Mouse (Mus musculus) left cerebral cortex, adult 8-10 months (tissue): Measurements from ENCODE around the gene Mdm1. TPM values are rescaled to one million over a fixed set of nuclear protein-coding genes. Genes with fewer than 3 reads are reported as not detected.
"Not testable (repeated sequence)": the region's sequence is repeated elsewhere in the genome, so short reads cannot be mapped to it uniquely, and the experiment has no call there.

Experiments used
- DNase-seq, 2 experiments: peaks; one replicate each; pipeline ENCODE4 v3.0.0; 2022; ENCODE audit warnings: low spot score in 2 of 2
- total RNA-seq, 4 experiments: library from RNA; stranded (reverse); gene quantifications; 2 replicates each; pipeline ENCODE4 v1.2.4; 2022

Gene Mdm1
- total RNA-seq, 4 experiments from 2014 or later = 6.2 to 9.9 (median 7.2) TPM

DNA sequence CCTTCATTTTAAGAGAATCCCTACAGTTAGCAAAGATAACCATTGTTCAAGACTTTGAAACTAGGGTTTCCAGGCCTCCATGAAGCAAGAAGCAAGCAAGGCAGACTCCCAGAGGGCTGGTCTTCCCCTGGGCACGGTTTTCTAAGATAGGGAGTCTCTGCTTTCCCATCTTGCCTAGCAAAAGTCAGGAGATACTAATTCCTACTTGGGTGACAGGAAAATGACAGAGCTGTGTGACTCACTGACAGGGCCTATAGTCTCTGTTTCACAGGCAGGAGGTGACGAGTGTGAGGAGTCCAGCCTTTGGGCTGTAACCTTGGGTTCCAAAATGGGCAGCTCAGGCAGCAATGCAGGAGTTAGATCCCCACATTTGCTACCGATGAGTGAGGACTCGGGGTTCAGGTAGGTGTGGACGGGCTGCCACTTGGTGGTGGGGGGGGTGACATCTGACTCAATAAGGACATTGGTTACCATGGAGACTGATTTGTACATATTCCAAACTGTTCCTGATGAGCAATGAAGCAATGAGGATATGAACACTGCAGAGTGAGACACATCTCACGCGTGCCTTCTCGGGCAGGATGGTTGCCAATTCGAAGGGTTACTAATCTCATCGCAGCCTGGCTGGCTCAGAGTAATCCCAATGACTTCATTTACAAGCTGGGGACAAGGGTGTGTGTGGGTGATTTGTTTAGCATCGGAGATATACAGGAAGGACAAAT, 19.0 kb upstream of the Mdm1 start:
- DNase-seq = peak in 1 of 2 experiments; percentile 30

DNA sequence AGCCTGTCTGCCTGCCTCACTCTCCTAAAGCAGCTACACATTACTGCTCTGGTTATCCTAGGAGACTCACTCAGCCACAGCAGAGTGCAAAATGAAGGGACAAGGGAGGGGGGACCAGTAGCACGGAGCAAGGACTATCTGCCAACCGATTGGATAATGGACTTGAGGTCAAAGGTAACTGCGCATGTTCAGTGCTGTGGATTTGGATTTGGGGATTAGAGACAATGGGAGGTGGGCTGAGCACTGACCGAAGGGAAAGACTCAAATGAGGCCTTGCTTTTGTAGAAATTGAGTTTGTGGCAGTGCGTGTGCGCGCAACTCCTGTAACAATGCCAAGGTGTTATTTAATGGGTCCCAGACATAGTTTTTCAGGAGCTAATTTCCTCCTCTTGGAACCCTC, 16.4 kb upstream of the Mdm1 start:
- DNase-seq = no peak

DNA sequence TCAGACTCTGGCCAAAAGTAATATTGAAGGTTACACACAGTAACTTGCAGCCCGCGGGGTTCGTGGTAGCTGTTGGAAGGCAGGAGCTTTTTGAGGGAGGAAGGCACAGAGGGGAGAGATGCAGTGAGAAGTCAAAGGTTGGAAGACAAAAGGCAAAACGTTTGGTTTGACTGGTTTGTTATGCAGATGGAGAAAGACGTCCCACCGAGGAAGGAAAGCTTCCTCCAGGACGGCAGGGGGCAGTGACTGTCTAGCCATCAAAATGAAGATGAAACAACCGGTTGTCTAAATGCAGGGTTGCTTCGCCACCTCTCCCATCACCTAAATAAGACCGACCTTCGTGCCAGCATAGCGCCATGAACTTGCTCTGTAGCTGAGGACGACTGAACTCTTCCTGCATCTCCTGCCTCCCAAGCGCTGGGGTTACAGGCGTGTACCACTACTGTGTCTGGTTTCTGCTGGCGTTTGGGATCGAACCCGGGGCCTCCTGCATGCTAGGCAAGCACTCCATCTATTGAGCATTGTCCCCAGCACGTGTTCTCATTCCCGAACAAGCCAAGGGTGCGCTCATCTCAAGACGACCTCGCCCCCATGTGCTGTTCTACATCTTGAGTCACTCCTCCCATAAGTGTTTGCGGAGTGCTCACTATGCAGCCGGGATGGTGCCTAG, 15.7 kb upstream of the Mdm1 start:
- no peak for DNase-seq

DNA sequence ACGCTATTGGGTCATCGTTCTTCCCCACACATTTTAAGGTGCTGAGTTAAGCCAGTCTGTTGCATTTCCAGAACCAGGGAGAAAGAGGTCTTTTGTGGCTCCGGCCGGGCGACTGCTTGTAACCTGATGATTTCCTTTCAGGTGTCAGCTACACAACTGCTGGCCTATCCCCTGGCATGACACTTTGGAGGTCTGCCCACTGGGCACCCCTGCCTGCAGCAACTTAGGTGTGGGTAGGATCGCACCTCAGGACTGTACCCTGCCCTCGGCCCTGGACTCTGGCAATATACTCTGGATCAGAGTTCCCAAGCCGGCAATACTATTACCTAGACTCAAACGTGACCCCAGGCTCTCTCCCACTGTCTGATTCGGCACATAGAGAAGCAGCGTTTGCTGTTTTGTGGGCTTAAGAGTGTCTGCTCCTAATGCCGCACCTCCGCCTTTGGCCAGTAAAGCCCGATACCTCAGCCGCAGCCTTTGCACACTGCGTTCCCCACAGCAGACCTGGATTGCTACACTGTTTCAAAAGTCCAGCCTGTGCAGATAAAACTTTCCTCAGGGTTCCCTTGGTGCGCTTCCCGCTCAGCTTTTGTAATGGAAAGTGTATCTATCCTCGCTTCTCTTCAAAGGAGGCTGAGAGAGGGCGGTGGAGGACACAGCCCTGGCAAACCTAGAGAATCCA, 12.5 kb upstream of the Mdm1 start:
- no peak for DNase-seq

DNA sequence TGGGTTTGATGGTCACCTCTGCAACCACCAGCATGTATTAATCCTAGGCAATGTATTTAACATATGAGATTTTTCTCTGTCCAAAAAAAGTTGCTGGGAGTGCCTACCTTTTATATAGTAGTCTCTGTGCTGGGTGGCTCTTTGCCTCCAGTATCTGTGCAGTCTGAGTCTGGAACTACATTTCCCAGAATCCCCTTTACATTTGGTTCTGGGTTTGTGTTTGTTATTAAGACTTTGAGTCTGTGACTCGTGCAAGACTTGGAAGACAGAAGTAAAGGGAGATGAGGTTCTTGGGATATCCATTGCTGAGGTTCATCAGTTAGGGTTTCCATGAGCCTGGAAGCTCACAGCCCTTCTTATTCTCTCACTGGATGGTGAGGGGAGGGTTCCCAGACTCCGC, 11.6 kb upstream of the Mdm1 start:
- DNase-seq = no peak

DNA sequence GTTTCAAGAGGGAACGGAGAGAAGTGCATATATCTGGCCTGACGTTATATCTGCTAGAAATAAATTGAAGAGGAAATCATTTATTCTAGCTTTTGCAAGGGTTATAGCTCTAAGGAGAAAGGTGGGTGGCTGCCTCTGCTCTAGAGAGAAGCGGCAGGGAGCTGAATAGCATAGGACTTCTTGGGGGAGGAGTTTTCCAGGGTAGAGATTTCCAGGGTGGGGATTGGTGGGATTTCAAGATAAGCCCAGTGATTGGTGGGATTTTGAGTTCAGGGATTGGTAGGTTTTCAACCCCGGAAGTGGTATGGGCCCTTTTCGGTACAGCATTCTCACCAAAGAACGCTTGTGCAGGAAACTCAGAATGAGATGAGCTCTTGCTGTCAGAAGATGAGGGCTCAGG, 8.6 kb upstream of the Mdm1 start:
- DNase-seq = no peak

DNA sequence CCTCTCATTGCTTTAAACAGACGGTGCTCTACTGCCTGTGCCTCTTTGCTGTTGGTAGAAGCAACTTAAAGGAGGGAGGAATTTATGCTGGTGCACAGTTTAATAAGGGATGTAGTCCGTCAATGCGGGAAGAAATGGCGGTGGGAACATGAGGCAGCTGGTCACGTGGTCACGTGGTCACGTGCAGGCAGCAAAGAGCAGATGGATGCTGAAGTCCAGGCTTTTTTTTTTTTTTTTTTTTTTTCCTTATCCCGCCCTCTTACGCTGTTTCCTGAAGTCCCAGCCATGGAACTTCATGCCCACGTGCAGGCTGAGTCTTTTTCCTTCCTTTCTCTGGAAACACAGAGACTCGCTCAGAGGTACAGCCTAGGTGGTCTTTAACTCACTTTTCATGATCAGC, 3.1 kb upstream of the Mdm1 start:
- DNase-seq = no peak

DNA sequence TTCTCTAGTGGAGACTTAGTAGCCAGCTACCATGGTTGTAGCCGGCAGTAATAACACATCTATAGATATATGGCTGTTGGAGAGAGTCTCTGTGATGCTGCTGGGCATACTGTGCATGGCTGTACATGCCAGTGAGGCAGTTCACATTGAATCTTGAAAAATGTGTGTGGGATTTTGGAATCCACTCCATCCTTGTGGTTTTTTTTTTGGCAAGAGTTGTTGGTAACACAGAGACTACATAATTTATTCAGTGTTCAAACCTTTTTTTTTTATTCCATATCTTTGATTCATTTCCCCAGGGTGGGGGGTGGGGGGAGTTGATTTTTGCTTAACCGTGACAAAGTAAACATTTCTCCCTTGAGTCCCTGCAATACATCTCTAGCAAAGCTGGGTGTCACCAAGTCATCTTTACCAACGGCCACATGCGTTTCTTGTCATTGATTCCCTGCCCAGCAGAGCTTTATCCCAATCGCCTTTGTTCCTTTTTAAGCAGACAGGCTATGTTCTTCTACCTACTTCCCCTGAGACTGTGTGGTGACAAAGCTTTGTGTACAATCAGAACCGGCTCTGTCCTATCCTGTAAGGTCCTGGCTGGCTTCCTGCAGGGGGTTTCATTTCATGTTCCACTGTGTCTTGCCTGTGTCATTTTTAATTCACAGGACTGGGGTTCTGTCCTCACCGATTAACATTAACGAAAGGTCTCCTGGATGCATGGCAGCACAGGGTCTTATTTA, 1.6 kb upstream of the Mdm1 start:
- no peak for DNase-seq

DNA sequence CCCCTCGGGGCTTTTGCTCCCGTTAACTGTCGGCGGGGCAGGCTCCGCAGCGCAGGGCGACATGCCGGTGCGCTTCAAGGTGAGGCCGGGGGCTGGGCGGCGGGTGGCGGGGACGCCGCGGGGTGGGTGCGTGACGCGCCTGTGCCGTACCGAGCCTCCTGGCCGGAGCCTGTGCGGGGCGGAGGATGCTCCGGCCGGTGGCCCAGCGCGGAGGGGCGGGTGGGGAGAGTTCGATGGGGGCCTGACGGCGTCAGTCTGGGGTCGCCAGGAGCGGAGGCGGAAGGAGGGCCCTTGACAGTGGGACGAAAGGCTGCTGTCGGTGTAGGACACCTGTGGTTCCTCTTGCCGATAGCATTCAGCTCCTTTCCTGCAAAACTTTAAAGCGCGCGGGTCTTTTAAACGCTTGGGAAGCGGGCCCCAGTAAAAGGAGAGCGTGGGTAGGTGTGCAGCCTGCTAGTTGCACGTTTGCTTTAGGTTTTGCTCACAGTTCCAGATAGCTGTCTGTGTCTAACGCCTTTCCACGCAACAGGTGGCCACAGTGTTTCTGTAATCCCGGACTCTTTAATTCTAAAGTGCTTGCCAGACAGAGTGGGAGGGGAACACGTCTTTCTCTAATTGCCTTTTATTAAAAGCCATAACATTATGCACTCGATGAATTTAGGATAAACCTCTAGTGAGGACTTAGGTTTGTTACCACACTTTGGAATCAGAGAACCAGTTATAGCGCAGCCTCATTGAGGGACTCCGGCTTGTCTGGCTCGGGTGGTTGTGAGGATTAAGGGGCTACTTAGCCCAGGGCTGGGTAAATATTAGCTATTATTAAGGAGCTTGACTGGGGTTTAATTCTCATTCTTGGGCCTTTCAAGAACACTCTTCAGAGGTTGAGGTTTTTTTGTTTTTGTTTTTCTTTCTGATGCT, 532 bp downstream of the Mdm1 start:
- peak in 1 of 2 experiments; percentile 61 for DNase-seq

DNA sequence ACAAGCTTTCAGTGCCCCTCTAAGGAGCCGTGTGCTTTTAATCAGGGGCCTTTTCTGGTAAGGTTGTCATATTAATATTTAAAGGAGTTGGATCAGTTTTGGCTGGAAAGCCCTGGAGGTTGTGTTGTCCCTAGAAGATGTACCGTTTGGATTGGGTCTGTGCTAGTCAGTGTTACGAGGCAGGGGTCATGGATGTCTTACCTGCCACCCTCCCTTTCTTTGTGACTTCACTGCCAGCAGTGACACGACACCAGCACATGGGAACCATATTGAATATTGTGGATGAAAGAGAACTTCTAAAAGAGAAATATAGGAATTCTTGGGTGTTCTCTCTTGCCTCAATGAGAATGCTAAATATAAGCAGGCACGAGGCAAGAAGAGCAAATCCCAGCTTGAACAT, 7.8 kb downstream of the Mdm1 start:
- no peak for DNase-seq

DNA sequence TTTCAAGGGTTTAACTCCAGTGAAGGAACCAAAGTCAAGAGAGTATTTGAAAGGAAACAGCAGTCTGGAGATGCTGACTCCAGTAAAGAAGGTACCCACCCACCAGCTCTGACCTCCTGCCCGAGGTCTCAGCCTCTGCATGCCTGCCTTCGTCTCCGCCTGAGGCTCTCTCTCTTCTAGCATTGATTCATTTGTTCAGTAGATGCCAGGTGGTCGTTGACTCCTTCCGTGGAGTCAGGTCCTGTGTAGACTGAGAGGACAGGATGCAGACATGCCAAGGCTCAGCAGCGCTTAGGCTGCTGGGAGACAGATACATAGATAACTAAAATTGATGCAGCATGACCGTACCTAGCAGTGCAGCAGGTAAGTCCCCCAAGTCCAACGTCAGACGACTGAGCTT, 9.3 kb downstream of the Mdm1 start:
- DNase-seq = no peak

DNA sequence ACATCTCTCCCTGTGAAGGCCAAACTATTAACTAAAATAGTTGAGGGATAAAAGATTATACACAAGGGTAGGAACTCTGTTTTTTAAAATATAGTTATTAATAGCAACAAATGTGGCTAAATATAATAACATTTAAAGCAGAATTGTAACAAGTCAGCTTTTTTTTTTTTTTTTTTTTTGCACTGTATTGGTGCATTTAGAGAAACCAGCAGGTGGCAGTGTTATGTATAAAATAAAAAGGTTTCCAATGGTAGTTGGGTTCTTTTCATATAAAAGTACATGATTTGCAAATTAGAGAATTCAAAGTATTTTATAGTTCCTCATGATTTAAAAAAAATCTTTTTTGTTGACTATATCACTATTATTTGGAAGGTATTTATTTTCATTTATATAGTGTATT, 14.3 kb downstream of the Mdm1 start:
- no peak for DNase-seq

DNA sequence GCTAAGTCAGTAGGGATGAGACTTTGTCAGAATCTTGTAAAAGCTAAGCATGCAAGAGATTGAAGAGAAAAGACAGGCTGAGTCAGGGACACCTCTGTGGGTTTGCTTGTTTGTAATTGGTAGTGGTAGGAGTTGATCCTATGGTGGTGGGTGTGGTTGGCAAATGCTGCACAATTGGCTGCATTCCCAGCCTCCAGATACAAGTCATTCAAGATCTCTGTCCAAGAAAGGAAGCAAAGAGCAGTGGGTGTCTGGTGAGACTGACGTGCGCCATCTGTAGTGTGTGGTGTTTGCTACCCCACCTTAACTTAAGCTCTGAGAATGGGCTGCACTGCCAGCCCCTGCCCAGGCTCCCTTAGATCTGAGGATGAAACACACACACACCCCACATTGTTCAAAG, 19.5 kb downstream of the Mdm1 start:
- peak; percentile 18 to 90 for DNase-seq

DNA sequence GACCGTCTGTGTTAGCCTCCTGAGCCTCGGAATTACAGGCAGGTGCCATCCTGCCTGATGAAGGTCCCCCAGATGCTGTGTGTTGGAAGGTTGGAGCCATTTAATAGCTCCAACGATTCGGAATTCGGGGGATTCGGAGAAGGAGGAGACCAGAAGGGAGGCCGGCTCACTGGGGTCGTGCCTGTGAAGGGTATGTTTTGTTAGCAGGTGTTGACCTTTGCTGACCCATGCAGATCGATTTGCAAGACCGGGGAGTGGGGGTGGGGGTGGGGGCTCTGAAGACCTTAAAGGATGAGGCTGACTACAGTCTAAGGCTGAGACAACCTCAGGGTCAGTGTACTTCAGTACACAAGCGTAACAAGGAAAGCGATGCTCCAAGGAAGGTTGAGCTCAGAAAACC, 27.6 kb downstream of the Mdm1 start:
- no peak for DNase-seq

DNA sequence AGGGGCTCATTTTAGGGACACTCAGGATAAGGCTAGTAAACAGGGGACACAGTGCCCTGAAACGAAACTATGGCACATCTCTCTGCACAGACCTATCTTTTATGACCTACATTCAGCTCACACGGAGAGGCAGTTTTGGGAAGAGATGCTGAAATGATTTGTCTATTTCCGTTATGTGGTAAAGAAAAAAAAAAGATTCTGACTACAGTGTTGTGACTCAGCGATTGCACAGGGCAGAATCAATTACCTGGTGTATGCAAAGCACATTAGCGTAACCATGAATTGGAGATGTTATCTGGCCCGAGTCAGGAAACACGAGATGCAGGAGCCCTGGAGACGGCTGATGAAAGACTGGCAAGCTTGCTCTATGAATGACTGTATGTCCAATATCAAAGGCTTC, 30.8 kb downstream of the Mdm1 start:
- no peak for DNase-seq

DNA sequence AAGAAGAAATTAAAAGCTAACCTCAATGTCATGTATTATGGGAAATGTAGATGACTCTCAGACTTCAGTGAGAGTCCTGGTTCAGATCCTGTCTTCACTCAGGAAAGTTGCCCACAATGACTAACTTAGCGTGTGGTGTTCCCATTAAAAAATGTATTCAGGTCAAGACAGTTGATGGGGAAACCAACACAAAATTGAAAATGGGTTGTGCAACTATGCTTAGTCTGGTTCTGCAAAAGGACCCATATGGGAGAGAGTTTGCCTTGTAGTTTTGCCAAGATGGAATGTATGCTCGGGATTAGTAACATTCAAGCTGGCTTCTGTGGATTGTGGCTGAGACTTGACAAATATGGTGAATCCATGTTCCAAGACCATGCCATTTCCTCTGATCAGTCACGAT, 31.3 kb downstream of the Mdm1 start:
- no peak for DNase-seq

DNA sequence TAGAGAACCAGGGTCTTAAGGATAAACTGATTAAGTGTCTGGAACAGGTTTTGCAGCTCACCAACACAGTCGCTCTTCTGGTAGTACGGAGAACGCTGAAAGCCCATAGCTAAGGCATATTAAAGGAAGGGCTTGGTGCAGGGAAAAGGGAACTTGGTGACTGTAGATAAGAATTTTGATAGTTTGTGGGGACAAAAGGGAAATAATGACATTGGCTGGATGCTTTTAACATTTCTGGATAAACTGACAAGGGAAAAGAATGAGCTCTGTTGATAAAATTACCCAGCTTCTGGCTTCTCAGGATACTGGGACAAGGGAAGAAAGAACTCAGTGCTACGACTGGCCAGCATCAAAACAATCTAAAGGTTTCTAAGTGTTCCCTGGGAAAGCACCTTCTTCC, 33.9 kb downstream of the Mdm1 start:
- DNase-seq = not testable (repeated sequence)

DNA sequence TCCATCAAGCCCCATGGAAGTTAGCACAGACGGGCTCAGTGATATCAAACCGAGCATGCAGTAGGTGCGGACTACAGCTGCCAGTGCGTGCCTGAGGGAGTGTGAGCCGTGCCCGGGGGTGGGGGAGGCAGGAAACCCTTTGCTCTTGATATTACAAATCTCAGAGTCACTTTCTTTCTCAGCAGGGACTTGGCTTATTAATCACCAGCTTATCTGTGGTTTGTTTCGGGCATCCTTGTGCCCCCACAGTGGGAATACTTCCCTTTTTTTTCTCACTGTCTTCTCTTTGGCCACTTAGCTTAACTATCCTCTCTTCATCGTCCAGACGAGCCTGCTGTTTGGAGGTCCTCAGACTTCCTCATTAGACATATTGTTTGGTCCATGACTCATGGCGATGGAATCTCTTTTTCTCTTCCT, 37.1 kb downstream of the Mdm1 start:
- DNase-seq = no peak

DNA sequence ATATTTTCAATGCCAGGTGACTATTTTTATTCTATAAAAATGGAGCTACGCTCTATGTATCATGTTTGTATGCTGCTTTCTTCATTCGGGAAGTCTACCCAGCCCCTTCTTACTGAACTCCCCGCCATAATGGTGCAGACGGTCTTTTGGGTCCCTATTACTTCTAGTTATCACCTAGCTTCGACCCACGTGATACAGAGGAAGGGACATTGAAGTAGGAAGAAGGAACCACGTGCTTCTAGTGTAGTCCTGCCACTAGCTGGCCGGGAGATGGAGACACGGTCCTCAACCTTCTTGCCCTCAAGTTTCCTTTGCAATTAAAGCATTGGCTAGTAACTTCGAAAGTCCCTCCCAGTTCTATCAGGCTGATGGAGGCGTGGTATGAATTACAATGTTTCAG, 37.7 kb downstream of the Mdm1 start:
- DNase-seq = no peak

DNA sequence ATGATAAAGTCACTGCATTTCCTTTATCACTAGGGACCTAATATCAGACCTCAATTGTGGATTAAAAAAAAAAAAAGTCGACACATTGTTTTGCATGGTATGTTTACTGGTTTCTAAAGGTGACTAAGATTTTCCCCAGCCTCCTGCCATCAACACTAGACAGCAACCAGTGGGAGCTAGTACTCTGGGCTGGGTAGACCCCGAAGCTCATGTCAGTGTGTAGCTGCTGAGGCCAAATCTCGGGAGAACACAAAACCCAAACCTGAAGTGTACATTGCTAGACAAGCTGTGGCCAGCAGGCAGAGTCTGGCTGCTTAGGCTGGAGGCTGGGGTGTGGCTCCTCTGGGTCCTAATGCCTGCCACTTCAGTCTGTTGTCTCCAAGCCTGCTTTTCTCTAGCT, 53.5 kb downstream of the Mdm1 start:
- not testable (repeated sequence) for DNase-seq

DNA sequence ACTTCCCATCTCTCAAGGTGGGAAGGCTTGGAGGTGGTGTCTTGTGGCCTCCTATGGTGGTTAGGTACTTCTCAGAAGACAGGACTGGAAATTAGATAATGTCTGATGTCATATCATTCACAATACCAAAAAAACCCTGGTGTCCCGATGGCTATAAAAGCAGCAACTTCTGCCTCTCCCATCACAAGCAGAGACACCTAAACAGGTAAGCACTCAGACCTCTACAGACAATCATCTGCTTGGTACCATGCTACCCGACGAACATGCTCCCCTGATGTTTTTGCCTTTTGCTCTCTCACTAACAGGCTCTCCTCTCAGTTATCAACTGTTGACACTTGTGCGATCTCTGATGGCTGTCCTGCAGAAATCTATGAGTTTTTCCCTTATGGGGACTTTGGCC, 63.0 kb downstream of the Mdm1 start, which contains the start of gene Il22:
TSS of gene Il22 (plus strand) at position 301 of the 400 bp plus-strand sequence.
- no peak for DNase-seq
